Mouse (Mus musculus): ENCODE measurements around the gene Gm5108. TPM values are rescaled to one million over a fixed set of nuclear protein-coding genes. Genes with fewer than 3 reads are reported as not detected.

The Gm5108 gene
- not detected in 2 replicates for total RNA-seq (2023)

GRCm38 (mm10) chr5:67941369-67941768 lies at the start of gene Gm5108:
Gene Gm5108 (plus strand): TSS chr5:67941669.

GRCm38 (mm10) chr5:67946321-67946720 lies 4.9 kb downstream of the Gm5108 start, which contains the start of gene Gm21905:
Gene Gm21905 (minus strand): TSS chr5:67946421.

Other genes with a start within 250 kb of the Gm5108 start
- gene Atp8a1, start 94.2 kb upstream of the Gm5108 start, total RNA-seq (2023): 105 and 165 TPM in 2 replicates
- not detected in 2 replicates for gene Gm21905, start 4.8 kb downstream of the Gm5108 start, total RNA-seq (2023)
- not detected in 2 replicates for gene Grxcr1, start 90.2 kb downstream of the Gm5108 start, total RNA-seq (2023)